Mouse (Mus musculus) c-Kit-positive CD71-positive TER-119-negative erythroid progenitor cells, embryonic 14.5 days (primary cell): Measurements from ENCODE around the gene Smarca4.

Source experiments
- DNase-seq: peaks from one replicate; pipeline ENCODE4 v3.0.0-alpha.2; 2013; ENCODE audit warnings: low read depth

Gene Smarca4

GRCm38 (mm10) chr9:21601722-21602399, 14.1 kb upstream of the Smarca4 start:
- peak; percentile 75 for DNase-seq

GRCm38 (mm10) chr9:21604119-21604518, 11.8 kb upstream of the Smarca4 start:
- DNase-seq = no peak

GRCm38 (mm10) chr9:21605865-21606264, 10.1 kb upstream of the Smarca4 start:
- DNase-seq = no peak

GRCm38 (mm10) chr9:21606648-21607047, 9.3 kb upstream of the Smarca4 start:
- no peak for DNase-seq

- no peak for DNase-seq
Measured at GRCm38 (mm10) chr9:21609861-21610260, 6.1 kb upstream of the Smarca4 start.

- DNase-seq = no peak
Measured at GRCm38 (mm10) chr9:21614864-21615616, 929 bp upstream of the Smarca4 start.

GRCm38 (mm10) chr9:21616232-21616781, 338 bp downstream of the Smarca4 start:
- no peak for DNase-seq

- DNase-seq = no peak
Measured at GRCm38 (mm10) chr9:21617066-21617465, 1.1 kb downstream of the Smarca4 start.

GRCm38 (mm10) chr9:21620229-21620628, 4.3 kb downstream of the Smarca4 start:
- DNase-seq = no peak

GRCm38 (mm10) chr9:21622676-21623075, 6.7 kb downstream of the Smarca4 start:
- no peak for DNase-seq

GRCm38 (mm10) chr9:21625342-21626339, 9.7 kb downstream of the Smarca4 start:
- no peak for DNase-seq

- no peak for DNase-seq
Measured at GRCm38 (mm10) chr9:21626571-21626970, 10.6 kb downstream of the Smarca4 start.

GRCm38 (mm10) chr9:21627145-21627795, 11.3 kb downstream of the Smarca4 start:
- no peak for DNase-seq

- peak; percentile 40 for DNase-seq
Measured at GRCm38 (mm10) chr9:21630673-21631072, 14.7 kb downstream of the Smarca4 start.

- DNase-seq = no peak
Measured at GRCm38 (mm10) chr9:21633106-21633505, 17.1 kb downstream of the Smarca4 start.

GRCm38 (mm10) chr9:21635639-21636038, 19.7 kb downstream of the Smarca4 start:
- DNase-seq = no peak

GRCm38 (mm10) chr9:21639031-21639430, 23.1 kb downstream of the Smarca4 start:
- DNase-seq = no peak

- no peak for DNase-seq
Measured at GRCm38 (mm10) chr9:21646366-21646765, 30.4 kb downstream of the Smarca4 start.

GRCm38 (mm10) chr9:21647721-21648120, 31.8 kb downstream of the Smarca4 start:
- no peak for DNase-seq

- no peak for DNase-seq
Measured at GRCm38 (mm10) chr9:21652263-21652662, 36.3 kb downstream of the Smarca4 start.

GRCm38 (mm10) chr9:21653253-21653652, 37.3 kb downstream of the Smarca4 start:
- no peak for DNase-seq
